9 mouse cellular contexts compared by ENCODE assay signal in the genomic region with DNA sequence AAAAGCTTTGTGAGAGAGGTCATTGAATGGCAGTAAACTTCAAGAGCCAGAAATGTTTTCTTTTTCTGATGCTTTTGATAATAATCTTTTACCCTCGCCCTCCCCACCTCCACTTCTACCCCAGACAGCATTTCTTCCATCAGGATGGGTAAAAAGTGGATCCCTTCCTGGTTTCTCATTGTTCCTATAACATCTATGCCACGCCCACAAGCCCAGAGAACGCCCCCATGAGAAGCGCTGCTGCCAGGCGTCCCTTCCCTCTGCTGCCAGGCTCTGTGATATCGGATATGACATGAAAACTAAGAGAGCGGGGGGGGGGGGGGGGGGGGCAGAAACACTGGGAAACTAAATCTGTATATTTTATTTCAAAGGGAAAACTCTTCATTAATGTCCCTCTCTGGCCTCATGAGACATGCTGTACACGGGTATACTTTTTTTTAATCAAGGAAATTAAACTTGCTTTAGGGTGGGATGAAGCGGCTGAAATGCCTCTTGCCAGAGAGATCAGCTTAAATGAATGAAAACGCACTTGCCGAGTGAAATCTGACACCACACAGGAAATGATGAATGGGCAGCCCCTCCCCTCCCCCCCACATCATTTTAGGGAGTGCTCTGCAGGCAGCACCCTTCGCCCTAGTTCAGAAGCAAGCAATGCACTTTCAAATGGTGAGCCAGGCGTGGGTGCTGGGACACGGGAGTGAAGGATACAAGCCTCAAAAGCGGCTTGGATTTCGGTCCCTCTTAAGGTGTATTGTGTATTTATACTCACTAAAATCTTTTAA. TPM values are rescaled to one million over a fixed set of nuclear protein-coding genes. Genes with fewer than 3 reads are reported as not detected.
DNase-seq lines count a peak whose midpoint lies in the region; ATAC-seq lines count a peak whose summit lies in the region.
"Had no signal": no experiment of that assay in that cellular context is flagged by ENCODE, and none has a peak within 500 bp of the region (broad histone marks: within the 10 kb centered on the region; RNA-seq: fewer than 3 reads in every experiment).

No protein-coding gene starts in this region.

- peak; percentile 15 to 36 for DNase-seq in gastrocnemius, postnatal 4 days (ENCODE audit: low spot score in 2 of 2)
- no peak for DNase-seq in gastrocnemius, postnatal 36 days
- peak; percentile 86 for DNase-seq in NIH3T3 (ENCODE audit: low read depth)
- DNase-seq in large intestine, adult 2 months (ENCODE audit: low read depth, low spot score): peak; percentile 57
- DNase-seq in right cerebral cortex, adult 18-20 months: no peak
- DNase-seq in cerebellum, adult 11 months: no peak

- H3K4me1 ChIP-seq in forebrain, embryonic 16.5 days (replicated peaks; ENCODE audit: control insufficient read depth, insufficient read depth, low read length): peaks cover 7% of the 10 kb centered on the region
- H3K4me1 ChIP-seq in midbrain, embryonic 15.5 days: peaks cover 5% of the 10 kb centered on the region

- no peaks in the 10 kb centered on the region for H3K27me3 ChIP-seq in forebrain, embryonic 16.5 days (replicated peaks; ENCODE audit: control insufficient read depth, insufficient read depth, low read length)
- no peaks in the 10 kb centered on the region for H3K27me3 ChIP-seq in midbrain, embryonic 15.5 days (replicated peaks)
- H3K27me3 ChIP-seq: Patski had no signal

- peak overlapping the region; percentile 58 for H3K4me2 ChIP-seq in forebrain, embryonic 16.5 days (ENCODE audit: low read length)
- peak overlapping the region; percentile 49 for H3K4me2 ChIP-seq in midbrain, embryonic 15.5 days

- peak overlapping the region; percentile 30 for H3K4me3 ChIP-seq in forebrain, embryonic 16.5 days (replicated peaks; ENCODE audit: low read length)
- peak overlapping the region; percentile 23 for H3K4me3 ChIP-seq in midbrain, embryonic 15.5 days

- 4% methylated on average over 15 of the region's 16 CpGs for WGBS in forebrain, embryonic 16.5 days
- WGBS in large intestine, adult 2 months: 5% methylated on average over 16 of the region's 16 CpGs
- 2% methylated on average over 16 of the region's 16 CpGs for WGBS in midbrain, embryonic 15.5 days

- peak; percentile 83 for ATAC-seq in forebrain, embryonic 16.5 days
- peak; percentile 77 for ATAC-seq in midbrain, embryonic 15.5 days (replicated peaks)
- ATAC-seq: Patski had no signal

- H3K9ac ChIP-seq in forebrain, embryonic 16.5 days (replicated peaks; ENCODE audit: low read depth, low read length): peak overlapping the region; percentile 41
- H3K9ac ChIP-seq in midbrain, embryonic 15.5 days: no peak overlapping the region; the same call in 1 of the 2 replicates

- no peaks in the 10 kb centered on the region for H3K36me3 ChIP-seq in forebrain, embryonic 16.5 days (ENCODE audit: control insufficient read depth, insufficient read depth)
- no peaks in the 10 kb centered on the region for H3K36me3 ChIP-seq in midbrain, embryonic 15.5 days (replicated peaks)

- no peaks in the 10 kb centered on the region for H3K9me3 ChIP-seq in forebrain, embryonic 16.5 days (ENCODE audit: control insufficient read depth, low read length)
- H3K9me3 ChIP-seq in midbrain, embryonic 15.5 days: no peaks in the 10 kb centered on the region

- no peak overlapping the region for H3K27ac ChIP-seq in forebrain, embryonic 16.5 days (ENCODE audit: low read length)
- H3K27ac ChIP-seq in midbrain, embryonic 15.5 days: no peak overlapping the region

- intact Hi-C loops in gastrocnemius, postnatal 36 days (cut with DNase I): no loop called here

RNA-seq across cellular contexts. Expression of a gene that starts 22.8 kb away (rescaled TPM):
- 10 to 100 TPM; 14.4 to 18.2 TPM for total RNA-seq in gastrocnemius, postnatal 4 days (2021)
- 1 to 10 TPM in 1 of 2 experiments, under 1 TPM in 1; 0.74 to 1.4 TPM for total RNA-seq in gastrocnemius, postnatal 36 days (2021)
- 4.8 and 7.3 TPM in 2 replicates for polyA plus RNA-seq in forebrain, embryonic 16.5 days (2015; fragmentation: Nextera tagmentation; extraction: Ambion mirVana)
- 7.0 and 15.7 TPM in 2 replicates for polyA plus RNA-seq in large intestine, adult 2 months (2012; rRNA removed)
- 0.83 and 1.0 TPM in 2 replicates for polyA plus RNA-seq in midbrain, embryonic 15.5 days (2015; fragmentation: Nextera tagmentation; extraction: Ambion mirVana)

Comparison
In these comparisons a context has a peak if more than half of its experiments do, and no peak if none do; other contexts are left out.
1. DNase-seq: peak in gastrocnemius, postnatal 4 days (2 of 2), NIH3T3 (single experiment) and large intestine, adult 2 months (single experiment); none in gastrocnemius, postnatal 36 days (0 of 2), right cerebral cortex, adult 18-20 months (single experiment) and cerebellum, adult 11 months (single experiment).